Mouse (Mus musculus) cerebellum, adult 2 months (tissue): ENCODE data around the gene E2f1.

ENCODE experiments used
- CTCF ChIP-seq: fragments of 200-500 bp; IDR thresholded peaks from 2 replicates; pipeline ENCODE4 v1.5.1; 2011; ENCODE audit warnings: low read depth, mild to moderate bottlenecking, control low read depth, low read length, moderate library complexity, borderline replicate concordance; ENCODE audit not compliant: insufficient read depth
- POLR2A ChIP-seq: fragments of 200-500 bp; IDR thresholded peaks from 2 replicates; pipeline ENCODE4 v1.6.1; 2011; ENCODE audit warnings: low read length, control low read depth, borderline replicate concordance; ENCODE audit not compliant: insufficient read depth

DNA sequence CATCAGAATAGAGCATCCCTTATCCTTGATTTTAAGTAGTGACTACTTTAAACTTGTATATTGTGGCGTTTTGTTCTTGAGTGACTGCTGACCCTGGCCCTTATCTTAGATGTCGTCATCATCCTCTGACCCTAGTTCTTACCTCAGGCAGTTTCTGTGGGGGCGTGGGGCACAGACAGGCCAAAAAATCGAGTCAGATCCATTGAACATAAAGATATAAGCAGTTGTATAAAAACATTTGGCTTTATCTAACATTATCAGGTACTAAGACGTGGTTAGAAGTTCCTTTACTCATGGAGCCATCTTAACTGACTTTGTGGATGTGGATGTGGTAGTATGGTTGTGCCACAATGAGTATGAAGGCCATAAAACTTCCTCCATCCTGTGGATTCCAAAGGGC, 47.4 kb downstream of the E2f1 start:
- TF ChIP-seq POLR2A (no peak), CTCF (no peak)
